Mouse (Mus musculus) heart, adult 2 months (tissue): ENCODE measurements around the gene Cacna1c.

Experiments
- CTCF ChIP-seq: fragments of 200-600 bp; IDR thresholded peaks from 2 replicates; pipeline ENCODE4 v1.8.1; 2022; ENCODE audit warnings: antibody characterized with exemption, mild to moderate bottlenecking, moderate library complexity
- EP300 ChIP-seq: fragments of 200-500 bp; IDR thresholded peaks from 2 replicates; pipeline ENCODE4 v1.6.1; 2011; ENCODE audit warnings: low read depth, low read length, control low read depth; ENCODE audit not compliant: insufficient read depth

DNA sequence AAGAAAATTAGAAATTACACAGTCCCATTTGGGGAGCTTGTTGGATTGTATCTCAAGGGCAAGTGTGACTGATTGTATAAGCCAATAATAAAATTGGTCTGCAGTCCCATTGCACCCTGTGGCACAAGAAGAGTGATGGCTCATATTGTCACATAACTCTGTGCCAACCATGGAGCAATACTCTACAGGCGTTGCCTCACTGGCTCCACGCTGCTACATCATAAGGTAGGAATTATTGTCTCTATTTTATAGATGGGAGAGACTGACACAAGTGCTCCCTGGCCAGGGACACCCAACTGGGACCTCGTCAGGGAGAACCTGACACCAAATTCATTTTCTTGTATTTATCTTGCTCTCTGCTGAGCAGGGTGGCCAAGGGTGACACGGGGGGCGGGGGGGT is 85.8 kb downstream of the Cacna1c start:
- TF ChIP-seq CTCF (no peak), EP300 (no peak)
